Mouse (Mus musculus) stomach, embryonic 16.5 days (tissue): ENCODE results near the gene Pradc1. TPM values are rescaled to one million over a fixed set of nuclear protein-coding genes. Genes with fewer than 3 reads are reported as not detected.

ENCODE experiments used
- ATAC-seq: fragments of 200-750 bp; cut with Nextera tagmentation; 2 replicates; pipeline ENCODE4 v1.8.0; 2017; ENCODE audit warnings: moderate number of reproducible peaks, moderate TSS enrichment; ENCODE audit not compliant: insufficient read depth, low FRiP score
- H3K27ac ChIP-seq: fragments of 300-500 bp; sonication (generic); 2 replicates; pipeline ENCODE4 v1.5.1; 2014; ENCODE audit warnings: low read length
- H3K27me3 ChIP-seq: fragments of 300-500 bp; sonication (generic); 2 replicates; pipeline ENCODE4 v1.6.1; 2014; ENCODE audit warnings: low read length, control low read depth, mixed read lengths; ENCODE audit not compliant: control insufficient read depth, insufficient read depth
- H3K36me3 ChIP-seq: fragments of 300-500 bp; sonication (generic); 2 replicates; pipeline ENCODE4 v1.6.1; 2014; ENCODE audit warnings: low read length; ENCODE audit not compliant: control insufficient read depth, insufficient read depth
- H3K4me1 ChIP-seq: fragments of 300-500 bp; sonication (generic); 2 replicates; pipeline ENCODE4 v1.6.1; 2014; ENCODE audit warnings: low read length, control low read depth, mixed read lengths; ENCODE audit not compliant: control insufficient read depth, insufficient read depth
- H3K4me2 ChIP-seq: fragments of 300-500 bp; sonication (generic); 2 replicates; pipeline ENCODE4 v1.6.1; 2014; ENCODE audit warnings: low read depth, low read length, mixed read lengths
- H3K4me3 ChIP-seq: fragments of 300-500 bp; sonication (generic); replicated peaks from 2 replicates; pipeline ENCODE4 v1.5.1; 2014; ENCODE audit warnings: mild to moderate bottlenecking, low read length
- H3K9ac ChIP-seq: fragments of 300-500 bp; sonication (generic); 2 replicates; pipeline ENCODE4 v1.6.1; 2014; ENCODE audit warnings: low read length
- H3K9me3 ChIP-seq: fragments of 300-500 bp; sonication (generic); replicated peaks from 2 replicates; pipeline ENCODE4 v1.6.1; 2016; ENCODE audit warnings: low read length, control low read depth; ENCODE audit not compliant: control insufficient read depth
- WGBS: fragments of 180-500 bp; shearing (Covaris S2); extraction: QIAGEN DNeasy Blood & Tissue Kit; methylation state at CpG from one replicate; pipeline ENCODE4 v1.1.7; 2014; 5-methylcytosine and 5-hydroxymethylcytosine counted together
- polyA plus RNA-seq: library from polyadenylated mRNA; unstranded; fragments of >200 nt; fragmentation: Nextera tagmentation; extraction: Ambion mirVana; gene quantifications from 2 replicates; pipeline ENCODE4 v1.2.1, GENCODE M21; 2015

Pradc1 gene
- polyA plus RNA-seq, 1 experiment from 2014 or later: 39.1 TPM

DNA sequence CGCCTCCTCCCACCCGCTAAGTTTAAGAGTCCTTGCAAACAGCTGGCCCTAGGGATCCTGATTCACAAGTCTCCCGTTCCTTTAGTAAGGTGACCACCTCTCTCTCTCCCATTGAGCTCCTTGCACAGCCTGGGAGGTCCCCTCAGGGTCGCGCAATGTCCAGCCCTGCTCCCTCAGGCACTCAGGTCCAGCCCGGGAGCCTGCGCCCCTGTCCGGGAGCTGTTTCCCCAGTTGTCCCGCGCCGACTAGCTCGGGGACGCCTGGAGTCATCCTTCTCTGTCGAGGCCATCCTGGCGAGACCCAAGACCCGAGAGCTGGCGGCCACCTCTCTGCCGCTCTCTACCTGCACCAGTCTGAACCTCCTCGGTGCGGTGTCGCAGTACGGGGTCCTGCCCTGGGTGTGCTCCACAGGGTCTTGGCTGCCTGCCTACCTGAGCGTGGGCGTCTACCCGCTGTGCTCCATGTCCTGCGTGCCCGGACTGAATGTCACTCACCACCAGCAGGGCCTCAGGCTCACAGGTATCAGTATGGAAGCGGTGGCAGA is 27.9 kb downstream of the Pradc1 start, which contains the start of gene Noto:
Noto (plus strand) TSS at position 51 of the 544 bp plus-strand sequence.
- Histone ChIP-seq H3K27ac (no peak within 1 kb of the TSS), H3K4me2 (no peak within 1 kb of the TSS), H3K36me3 (no peaks in the 10 kb centered on the region), H3K9me3 (no peaks in the 10 kb centered on the region), H3K27me3 (no peaks in the 10 kb centered on the region), H3K4me1 (no peaks in the 10 kb centered on the region), H3K9ac (peak within 1 kb of the TSS; percentile 29; the same call in 1 of the 2 replicates), H3K4me3 (no peak within 1 kb of the TSS)
- 13% methylated on average over 28 of the region's 28 CpGs for WGBS
- no peak for ATAC-seq

DNA sequence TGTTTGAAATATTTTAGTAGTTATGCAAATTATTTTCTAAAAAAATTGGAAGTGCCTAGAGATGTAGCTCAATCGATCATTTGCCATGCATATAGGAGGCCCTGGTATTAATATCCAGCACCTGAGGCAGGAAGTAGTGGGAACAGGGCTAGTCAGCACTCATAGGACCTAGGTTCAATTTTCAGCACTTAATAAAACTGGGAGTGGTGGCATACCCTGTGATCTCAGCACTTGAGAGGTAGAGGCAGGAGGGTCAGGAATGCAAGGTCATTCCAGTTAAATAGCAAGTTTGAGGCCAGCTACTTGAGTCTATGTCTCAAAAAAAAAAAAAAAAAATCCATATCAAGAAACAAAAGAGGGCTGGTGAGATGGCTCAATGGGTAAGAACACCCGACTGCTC is 32.6 kb downstream of the Pradc1 start:
- Histone ChIP-seq H3K9ac (no peak overlapping the region), H3K9me3 (no peaks in the 10 kb centered on the region), H3K27me3 (no peaks in the 10 kb centered on the region), H3K4me3 (no peak overlapping the region), H3K4me1 (no peaks in the 10 kb centered on the region), H3K27ac (no peak overlapping the region), H3K36me3 (no peaks in the 10 kb centered on the region), H3K4me2 (no peak overlapping the region)
- no peak for ATAC-seq
- WGBS: 81% methylated on average over 2 of the region's 2 CpGs

DNA sequence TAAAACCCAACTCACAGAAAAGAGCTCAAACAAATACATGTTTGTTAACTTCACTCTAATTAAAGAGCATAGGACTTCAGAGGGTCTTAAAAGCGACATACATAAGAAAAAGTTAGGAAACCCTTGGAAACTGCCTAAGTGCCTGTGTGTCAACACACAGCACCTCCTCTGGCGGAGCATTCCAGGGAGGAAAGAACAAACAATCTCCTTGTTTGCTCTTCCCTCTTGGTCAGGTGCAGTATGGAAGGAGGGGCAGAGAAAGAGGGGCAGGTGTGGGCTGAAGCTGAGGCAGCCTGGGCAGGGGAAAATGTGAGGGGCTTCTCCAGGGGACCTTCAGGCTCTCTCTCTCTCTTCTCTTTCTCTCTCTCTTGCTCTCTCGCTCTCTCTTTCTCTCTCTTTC is 35.9 kb downstream of the Pradc1 start:
- H3K4me1 ChIP-seq: no peaks in the 10 kb centered on the region
- no peak overlapping the region for H3K27ac ChIP-seq
- ATAC-seq: peak; percentile 56; the same call in 1 of the 2 replicates
- no peaks in the 10 kb centered on the region for H3K9me3 ChIP-seq
- H3K9ac ChIP-seq: no peak overlapping the region
- no peaks in the 10 kb centered on the region for H3K36me3 ChIP-seq
- H3K27me3 ChIP-seq: no peaks in the 10 kb centered on the region
- no peak overlapping the region for H3K4me3 ChIP-seq
- 41% methylated on average over 3 of the region's 3 CpGs for WGBS
- H3K4me2 ChIP-seq: no peak overlapping the region

DNA sequence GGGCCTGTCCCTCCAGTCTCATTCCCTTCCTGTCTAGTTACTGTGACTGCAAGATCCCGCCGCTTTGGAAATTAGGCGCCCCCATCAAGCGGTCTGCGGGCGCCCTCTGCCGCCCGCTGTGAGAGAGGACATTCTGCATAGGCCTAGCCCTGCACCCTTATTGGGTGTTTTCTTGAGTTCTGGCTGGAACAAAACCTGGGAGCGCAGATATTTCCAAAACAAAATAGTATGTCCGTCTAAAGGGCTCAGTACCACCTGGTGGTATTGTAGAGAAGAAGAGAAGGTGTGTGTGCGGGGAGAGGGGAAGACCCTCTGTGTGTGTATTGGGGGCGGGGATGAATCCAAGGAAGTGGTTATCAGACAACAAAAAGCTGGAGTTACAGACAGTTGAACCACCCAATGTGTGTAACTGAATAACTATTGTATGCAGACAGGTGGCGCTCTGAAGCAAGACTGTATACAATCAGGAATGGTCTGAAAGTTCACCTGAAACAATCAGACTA is 40.9 kb downstream of the Pradc1 start:
- Histone ChIP-seq H3K27me3 (peaks cover 28% of the 10 kb centered on the region), H3K9me3 (no peaks in the 10 kb centered on the region), H3K4me2 (no peak overlapping the region), H3K27ac (no peak overlapping the region), H3K9ac (0 out of 2 replicates have a peak overlapping the region, but pooled peaks have one; percentile 8), H3K4me1 (no peaks in the 10 kb centered on the region), H3K36me3 (no peaks in the 10 kb centered on the region), H3K4me3 (no peak overlapping the region)
- peak; percentile 79 for ATAC-seq
- 9% methylated on average over 13 of the region's 13 CpGs for WGBS

DNA sequence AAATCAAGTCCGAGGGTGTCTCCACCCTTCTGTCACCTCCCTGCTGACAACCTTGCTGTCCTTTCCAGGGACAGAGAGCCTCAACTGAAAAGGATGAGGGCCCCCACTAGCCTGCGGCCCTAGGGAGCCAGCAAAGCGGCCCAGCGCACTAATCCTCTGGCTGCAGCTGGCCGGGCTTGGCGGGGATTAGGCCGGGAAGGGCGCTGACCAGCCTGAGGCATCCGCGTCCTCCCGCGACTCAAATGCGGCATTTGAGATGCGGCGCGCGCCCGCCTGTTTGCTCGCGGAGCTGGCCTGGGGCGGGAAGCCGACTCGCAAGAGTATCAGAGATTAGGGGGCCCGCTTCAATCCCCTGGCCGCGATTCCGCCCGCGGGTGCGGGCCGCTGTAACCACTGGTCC is 42.8 kb downstream of the Pradc1 start:
- peaks cover 28% of the 10 kb centered on the region for H3K27me3 ChIP-seq
- ATAC-seq: no peak
- H3K9ac ChIP-seq: peak overlapping the region; percentile 46; the same call in 1 of the 2 replicates
- no peaks in the 10 kb centered on the region for H3K4me1 ChIP-seq
- 4% methylated on average over 31 of the region's 31 CpGs for WGBS
- H3K4me3 ChIP-seq: peak overlapping the region; percentile 0; the same call in 1 of the 2 replicates
- H3K36me3 ChIP-seq: no peaks in the 10 kb centered on the region
- H3K27ac ChIP-seq: no peak overlapping the region
- no peaks in the 10 kb centered on the region for H3K9me3 ChIP-seq
- H3K4me2 ChIP-seq: peak overlapping the region; percentile 37

DNA sequence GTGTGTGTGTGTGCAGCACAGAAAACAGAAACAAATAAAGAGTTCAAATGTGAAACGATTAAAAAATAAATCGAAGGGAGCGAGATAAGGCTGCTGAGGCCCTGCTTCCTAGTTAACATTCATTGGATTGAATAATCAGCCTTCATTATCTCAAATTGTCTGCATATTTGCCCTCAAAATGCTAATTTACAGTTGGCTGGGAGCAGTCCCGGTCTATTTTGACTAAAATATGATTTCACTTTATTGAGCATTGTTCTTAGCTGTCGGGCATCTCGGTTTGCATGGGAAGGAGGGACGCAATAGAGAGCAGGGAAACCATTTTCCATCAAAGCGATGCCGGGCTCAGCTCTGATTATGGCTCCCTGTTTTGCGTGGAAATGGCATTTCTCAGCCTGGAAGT is 48.7 kb downstream of the Pradc1 start:
- Histone ChIP-seq H3K27me3 (peaks cover 8% of the 10 kb centered on the region), H3K9ac (no peak overlapping the region), H3K4me2 (no peak overlapping the region), H3K4me1 (no peaks in the 10 kb centered on the region), H3K9me3 (no peaks in the 10 kb centered on the region), H3K27ac (no peak overlapping the region), H3K36me3 (no peaks in the 10 kb centered on the region), H3K4me3 (no peak overlapping the region)
- 79% methylated on average over 10 of the region's 10 CpGs for WGBS
- ATAC-seq: no peak

DNA sequence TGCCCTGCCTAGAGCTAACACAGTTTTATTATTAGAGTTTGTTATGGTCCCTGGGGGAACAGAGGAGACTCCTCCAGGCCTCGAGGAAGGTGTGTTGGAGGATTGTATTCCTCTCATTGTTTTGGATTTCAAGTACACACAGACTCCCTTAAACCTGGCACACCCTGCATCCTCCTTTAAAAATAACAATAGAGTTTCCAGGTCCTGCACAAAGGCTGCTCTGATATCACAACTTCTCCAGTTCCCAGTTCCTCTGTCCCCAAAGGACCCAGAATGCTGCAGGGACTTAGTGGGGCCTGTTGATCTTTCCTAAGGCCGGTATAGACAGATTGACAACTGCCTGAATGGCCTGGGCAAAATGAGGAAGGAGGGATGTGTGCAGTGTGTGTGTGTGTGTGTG is 49.2 kb downstream of the Pradc1 start:
- Histone ChIP-seq H3K4me1 (no peaks in the 10 kb centered on the region), H3K36me3 (no peaks in the 10 kb centered on the region), H3K4me3 (no peak overlapping the region), H3K9ac (no peak overlapping the region), H3K4me2 (no peak overlapping the region), H3K27ac (no peak overlapping the region), H3K9me3 (no peaks in the 10 kb centered on the region), H3K27me3 (peaks cover 4% of the 10 kb centered on the region)
- 54% methylated on average over 2 of the region's 2 CpGs for WGBS
- no peak for ATAC-seq

DNA sequence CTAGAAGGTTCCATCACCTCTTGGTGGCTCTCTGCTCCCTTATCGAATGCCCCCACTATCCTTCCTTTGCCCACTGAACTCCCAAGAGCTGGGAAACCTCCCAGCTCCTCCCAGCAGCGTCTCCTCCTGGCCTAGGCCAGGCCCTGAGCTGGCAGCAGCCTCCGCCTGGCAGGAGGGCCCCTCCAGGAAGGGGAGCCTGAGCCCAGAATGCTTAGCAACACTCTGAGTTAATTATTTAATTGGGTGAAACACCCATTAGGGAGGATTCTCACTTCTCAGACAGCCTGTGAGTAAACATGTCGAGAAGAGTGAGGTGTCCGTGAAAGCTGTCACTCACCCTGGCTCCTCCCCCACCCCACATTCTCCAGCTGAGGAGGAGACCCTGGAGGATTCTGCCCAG is 52.1 kb downstream of the Pradc1 start:
- H3K4me2 ChIP-seq: no peak overlapping the region
- H3K27me3 ChIP-seq: no peaks in the 10 kb centered on the region
- H3K9me3 ChIP-seq: no peaks in the 10 kb centered on the region
- no peak overlapping the region for H3K27ac ChIP-seq
- 24% methylated on average over 5 of the region's 5 CpGs for WGBS
- H3K4me3 ChIP-seq: no peak overlapping the region
- H3K9ac ChIP-seq: 0 out of 2 replicates have a peak overlapping the region, but pooled peaks have one; percentile 5
- no peak for ATAC-seq
- no peaks in the 10 kb centered on the region for H3K4me1 ChIP-seq
- no peaks in the 10 kb centered on the region for H3K36me3 ChIP-seq

DNA sequence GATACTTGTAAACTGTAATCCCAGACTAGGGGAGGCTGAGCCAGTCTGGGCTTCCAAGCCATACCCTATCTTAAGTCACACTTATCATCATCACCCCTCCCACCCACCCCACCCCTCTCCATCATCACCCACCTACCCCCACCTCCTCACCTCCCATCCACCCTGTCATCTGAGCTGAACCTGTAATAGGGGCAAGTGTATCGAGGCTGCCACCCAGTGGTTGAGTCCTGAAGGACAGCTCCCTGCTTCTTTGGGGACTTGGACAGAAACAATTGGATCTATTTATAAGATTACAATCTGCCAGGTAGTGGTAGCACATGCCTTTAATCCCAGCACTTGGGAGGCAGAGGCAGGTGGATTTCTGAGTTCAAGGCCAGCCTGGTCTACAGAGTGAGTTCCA is 54.6 kb downstream of the Pradc1 start:
- Histone ChIP-seq H3K27me3 (no peaks in the 10 kb centered on the region), H3K4me3 (no peak overlapping the region), H3K27ac (no peak overlapping the region), H3K4me1 (no peaks in the 10 kb centered on the region), H3K36me3 (no peaks in the 10 kb centered on the region), H3K4me2 (no peak overlapping the region), H3K9me3 (no peaks in the 10 kb centered on the region), H3K9ac (no peak overlapping the region)
- 31% methylated on average over 1 of the region's 1 CpGs for WGBS
- no peak for ATAC-seq
